Mouse (Mus musculus) bone marrow, adult 2 months (tissue): ENCODE measurements around the gene Kitl. TPM values are rescaled to one million over a fixed set of nuclear protein-coding genes. Genes with fewer than 3 reads are reported as not detected.

Experiments
- H3K27ac ChIP-seq: fragments of 200-500 bp; 2 replicates; pipeline ENCODE4 v1.5.1; 2012; ENCODE audit warnings: low read depth, mild to moderate bottlenecking, control low read depth, inconsistent platforms, low read length; ENCODE audit not compliant: control insufficient read depth, poor library complexity, insufficient read depth
- H3K4me1 ChIP-seq: fragments of 200-500 bp; 2 replicates; pipeline ENCODE4 v1.6.1; 2011; ENCODE audit warnings: low read length; ENCODE audit not compliant: control insufficient read depth, insufficient read depth
- H3K4me3 ChIP-seq: fragments of 200-500 bp; replicated peaks from 2 replicates; pipeline ENCODE3; 2011; ENCODE audit warnings: mild to moderate bottlenecking, low read depth, low read length, control low read depth; ENCODE audit not compliant: control insufficient read depth
- CTCF ChIP-seq: fragments of 200-500 bp; IDR thresholded peaks from 2 replicates; pipeline ENCODE4 v1.5.1; 2011; ENCODE audit warnings: low read length, control low read depth; ENCODE audit not compliant: control insufficient read depth, insufficient read depth
- POLR2A ChIP-seq: fragments of 200-500 bp; IDR thresholded peaks from 2 replicates; pipeline ENCODE4 v1.6.1; 2011; ENCODE audit warnings: low read depth, mild to moderate bottlenecking, control low read depth, low read length, borderline replicate concordance; ENCODE audit not compliant: control insufficient read depth
- WGBS: fragments of 180-500 bp; shearing (Covaris S2); methylation state at CpG from one replicate; pipeline ENCODE4 v1.1.7; 2018; 5-methylcytosine and 5-hydroxymethylcytosine counted together
- polyA plus RNA-seq: library from polyadenylated mRNA; stranded (reverse); fragments of >200 nt; gene quantifications from 2 replicates; pipeline ENCODE4 v1.2.4, GENCODE M21; 2011; ENCODE audit warnings: low replicate concordance; ENCODE audit not compliant: missing spikeins, insufficient read depth, insufficient read length

Kitl gene
- polyA plus RNA-seq, 1 experiment, result 5.8 TPM

- TF ChIP-seq CTCF (no peak), POLR2A (no peak)
- no peaks in the 10 kb centered on the region for H3K4me1 ChIP-seq
- no peak overlapping the region for H3K27ac ChIP-seq
- 34% methylated on average over 5 of the region's 5 CpGs for WGBS
- no peak overlapping the region for H3K4me3 ChIP-seq
Measured at GRCm38 (mm10) chr10:100018493-100018892, 3.1 kb downstream of the Kitl start.

GRCm38 (mm10) chr10:100019246-100020195 is 4.1 kb downstream of the Kitl start:
- no peaks in the 10 kb centered on the region for H3K4me1 ChIP-seq
- WGBS, result 62% methylated on average over 17 of the region's 17 CpGs
- no peak overlapping the region for H3K4me3 ChIP-seq
- no peak overlapping the region for H3K27ac ChIP-seq
- TF ChIP-seq POLR2A (no peak), CTCF (no peak)

GRCm38 (mm10) chr10:100022090-100022834 is 6.8 kb downstream of the Kitl start:
- Histone ChIP-seq H3K4me1 (no peaks in the 10 kb centered on the region), H3K27ac (no peak overlapping the region), H3K4me3 (no peak overlapping the region)
- WGBS, result 75% methylated on average over 11 of the region's 11 CpGs
- TF ChIP-seq CTCF (no peak), POLR2A (no peak)

GRCm38 (mm10) chr10:100022835-100023093 is 7.3 kb downstream of the Kitl start:
- 74% methylated on average over 1 of the region's 1 CpGs for WGBS
- Histone ChIP-seq H3K27ac (no peak overlapping the region), H3K4me3 (no peak overlapping the region), H3K4me1 (no peaks in the 10 kb centered on the region)
- TF ChIP-seq POLR2A (no peak), CTCF (no peak)

GRCm38 (mm10) chr10:100025665-100026064 is 10.2 kb downstream of the Kitl start:
- Histone ChIP-seq H3K4me3 (no peak overlapping the region), H3K4me1 (no peaks in the 10 kb centered on the region), H3K27ac (no peak overlapping the region)
- WGBS, result 60% methylated on average over 8 of the region's 8 CpGs
- TF ChIP-seq CTCF (no peak), POLR2A (no peak)

- H3K4me3 ChIP-seq, result no peak overlapping the region
- H3K4me1 ChIP-seq, result no peaks in the 10 kb centered on the region
- no peak overlapping the region for H3K27ac ChIP-seq
- TF ChIP-seq POLR2A (no peak), CTCF (no peak)
- WGBS, result 87% methylated on average over 1 of the region's 1 CpGs
Measured at GRCm38 (mm10) chr10:100026778-100027177, 11.3 kb downstream of the Kitl start.

GRCm38 (mm10) chr10:100030385-100030784 is 15.0 kb downstream of the Kitl start:
- TF ChIP-seq POLR2A (no peak), CTCF (no peak)
- Histone ChIP-seq H3K4me1 (no peaks in the 10 kb centered on the region), H3K4me3 (no peak overlapping the region), H3K27ac (no peak overlapping the region)
- WGBS, result 79% methylated on average over 5 of the region's 5 CpGs

- H3K27ac ChIP-seq, result no peak overlapping the region
- H3K4me1 ChIP-seq, result no peaks in the 10 kb centered on the region
- H3K4me3 ChIP-seq, result no peak overlapping the region
- 80% methylated on average over 12 of the region's 12 CpGs for WGBS
- TF ChIP-seq POLR2A (no peak), CTCF (no peak)
Measured at GRCm38 (mm10) chr10:100030980-100031516, 15.6 kb downstream of the Kitl start.
